Mouse (Mus musculus) lung, adult 2 months (tissue): ENCODE measurements around the gene Dedd. TPM values are rescaled to one million over a fixed set of nuclear protein-coding genes. Genes with fewer than 3 reads are reported as not detected.

ENCODE experiments used
- DNase-seq: peaks from one replicate; pipeline ENCODE4 v3.0.0; 2022
- H3K4me1 ChIP-seq: fragments of 200-500 bp; 2 replicates; pipeline ENCODE4 v1.6.1; 2011; ENCODE audit warnings: low read length; ENCODE audit not compliant: control insufficient read depth, insufficient read depth
- H3K4me3 ChIP-seq: fragments of 200-500 bp; replicated peaks from 2 replicates; pipeline ENCODE3; 2011; ENCODE audit warnings: low read depth, mild to moderate bottlenecking, control low read depth, low read length; ENCODE audit errors: extremely low read depth
- CTCF ChIP-seq: fragments of 200-500 bp; IDR thresholded peaks from 2 replicates; pipeline ENCODE4 v1.5.1; 2011; ENCODE audit warnings: mild to moderate bottlenecking, low read length, control low read depth; ENCODE audit not compliant: insufficient read depth
- POLR2A ChIP-seq: fragments of 200-500 bp; IDR thresholded peaks from 2 replicates; pipeline ENCODE4 v1.6.1; 2011; ENCODE audit warnings: low read depth, mild to moderate bottlenecking, control low read depth, low read length, borderline replicate concordance; ENCODE audit errors: extremely low read depth
- WGBS: fragments of 180-500 bp; shearing (Covaris S2); methylation state at CpG from one replicate; pipeline ENCODE4 v1.1.7; 2018; 5-methylcytosine and 5-hydroxymethylcytosine counted together
- polyA plus RNA-seq: library from polyadenylated mRNA; depleted of rRNA; stranded (reverse); fragments of >200 nt; gene quantifications from 2 replicates; pipeline ENCODE4 v1.2.3, GENCODE M21; 2012; rRNA removed

The Dedd gene
- polyA plus RNA-seq, 1 experiment, result 47.0 TPM

DNA sequence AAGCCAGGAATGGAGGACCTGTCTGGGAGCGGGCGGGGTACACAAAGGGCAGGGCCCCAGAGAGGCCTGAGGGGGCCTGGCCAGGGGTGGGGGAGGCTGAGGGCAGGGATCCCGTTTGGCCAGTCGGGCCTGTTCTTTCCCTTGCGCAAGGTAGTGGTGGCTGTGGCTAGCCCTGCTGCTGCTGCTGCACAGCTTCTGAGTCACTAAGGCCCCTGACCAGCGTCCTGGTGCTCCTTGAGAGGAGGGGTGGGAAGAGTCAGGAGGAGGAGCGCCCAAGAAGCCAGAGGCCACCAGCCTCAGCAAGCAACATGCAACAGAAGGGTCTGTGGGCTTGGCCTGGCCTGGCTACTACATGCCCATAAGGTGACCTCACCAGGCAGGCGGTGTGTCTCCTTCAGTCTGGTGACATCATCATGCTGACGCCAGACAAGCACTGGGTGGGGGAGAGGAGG lies 46.7 kb downstream of the Dedd start:
- Histone ChIP-seq H3K4me3 (no peak overlapping the region), H3K4me1 (peaks cover 11% of the 10 kb centered on the region)
- TF ChIP-seq CTCF, result no peak
- no peak for TF ChIP-seq POLR2A
- WGBS, result 44% methylated on average over 9 of the region's 9 CpGs
- DNase-seq, result peak; percentile 80

DNA sequence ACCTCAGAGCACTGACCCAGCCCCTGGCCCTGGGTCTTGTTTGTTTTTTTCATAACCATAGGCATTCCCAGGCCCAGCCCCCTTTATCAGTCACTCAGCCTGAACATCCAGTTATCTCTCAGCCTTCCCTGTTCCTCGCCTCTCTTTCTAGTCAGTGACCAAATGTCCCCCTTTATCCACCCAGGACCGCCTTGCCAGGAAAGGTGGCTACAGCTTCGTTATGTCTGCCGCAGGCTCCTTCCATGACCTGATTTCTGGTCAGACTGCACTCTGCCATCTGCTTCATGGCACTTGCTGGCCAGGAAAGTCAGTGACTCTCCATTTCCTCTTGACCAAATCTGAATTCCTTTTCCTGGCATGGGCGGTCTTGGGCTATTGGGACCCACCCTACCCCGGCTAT lies 49.4 kb downstream of the Dedd start:
- WGBS, result 85% methylated on average over 6 of the region's 6 CpGs
- DNase-seq, result no peak
- TF ChIP-seq CTCF, result no peak
- no peak for TF ChIP-seq POLR2A
- peaks cover 11% of the 10 kb centered on the region for H3K4me1 ChIP-seq
- no peak overlapping the region for H3K4me3 ChIP-seq

DNA sequence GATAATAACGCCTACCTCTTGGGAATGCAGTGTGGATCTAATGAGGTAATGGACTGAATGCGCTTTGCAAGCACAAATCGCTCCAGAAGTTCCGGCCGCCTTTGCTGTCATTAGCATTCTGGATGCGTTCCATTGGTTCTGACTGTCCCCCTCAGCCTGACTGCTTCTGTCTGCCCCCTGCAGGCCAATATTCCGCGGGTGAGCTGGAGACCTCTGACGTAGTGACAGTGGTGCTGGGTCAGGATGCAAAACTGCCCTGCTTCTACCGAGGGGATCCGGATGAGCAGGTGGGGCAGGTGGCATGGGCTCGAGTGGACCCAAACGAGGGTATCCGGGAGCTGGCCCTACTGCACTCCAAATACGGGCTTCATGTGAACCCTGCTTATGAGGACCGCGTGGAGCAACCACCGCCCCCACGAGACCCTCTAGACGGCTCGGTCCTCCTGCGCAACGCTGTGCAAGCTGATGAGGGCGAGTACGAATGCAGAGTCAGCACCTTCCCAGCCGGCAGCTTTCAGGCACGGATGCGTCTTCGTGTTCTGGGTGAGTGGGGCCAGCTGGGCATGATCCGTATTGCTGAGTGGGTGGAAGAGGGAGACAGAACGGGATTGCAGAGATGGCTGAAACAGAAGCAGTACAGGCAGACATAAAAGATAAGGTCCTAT lies 51.1 kb downstream of the Dedd start:
- peaks cover 8% of the 10 kb centered on the region for H3K4me1 ChIP-seq
- 7% methylated on average over 31 of the region's 31 CpGs for WGBS
- no peak overlapping the region for H3K4me3 ChIP-seq
- TF ChIP-seq CTCF, result peak; percentile 76
- no peak for TF ChIP-seq POLR2A
- DNase-seq, result peak; percentile 78

DNA sequence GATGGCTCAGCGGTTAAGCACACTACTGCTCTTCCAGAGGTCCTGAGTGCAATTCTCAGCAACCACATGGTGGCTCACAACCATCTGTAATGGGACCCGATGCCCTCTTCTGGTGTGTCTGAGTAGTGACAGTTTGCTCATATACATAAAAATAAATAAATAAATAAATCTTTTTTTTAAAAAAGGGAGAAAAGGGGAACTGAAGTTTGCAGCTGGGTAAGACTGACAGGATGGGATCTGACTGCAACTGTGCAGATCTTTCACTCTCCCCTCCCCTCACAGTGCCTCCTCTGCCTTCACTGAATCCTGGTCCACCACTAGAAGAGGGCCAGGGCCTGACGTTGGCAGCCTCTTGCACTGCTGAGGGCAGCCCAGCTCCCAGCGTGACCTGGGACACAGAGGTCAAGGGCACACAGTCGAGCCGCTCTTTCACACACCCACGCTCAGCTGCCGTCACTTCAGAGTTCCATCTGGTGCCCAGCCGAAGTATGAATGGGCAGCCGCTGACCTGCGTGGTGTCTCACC lies 53.2 kb downstream of the Dedd start:
- 74% methylated on average over 11 of the region's 11 CpGs for WGBS
- DNase-seq, result no peak
- TF ChIP-seq POLR2A (no peak), CTCF (no peak)
- Histone ChIP-seq H3K4me3 (no peak overlapping the region), H3K4me1 (peaks cover 5% of the 10 kb centered on the region; the same call in 1 of the 2 replicates)

DNA sequence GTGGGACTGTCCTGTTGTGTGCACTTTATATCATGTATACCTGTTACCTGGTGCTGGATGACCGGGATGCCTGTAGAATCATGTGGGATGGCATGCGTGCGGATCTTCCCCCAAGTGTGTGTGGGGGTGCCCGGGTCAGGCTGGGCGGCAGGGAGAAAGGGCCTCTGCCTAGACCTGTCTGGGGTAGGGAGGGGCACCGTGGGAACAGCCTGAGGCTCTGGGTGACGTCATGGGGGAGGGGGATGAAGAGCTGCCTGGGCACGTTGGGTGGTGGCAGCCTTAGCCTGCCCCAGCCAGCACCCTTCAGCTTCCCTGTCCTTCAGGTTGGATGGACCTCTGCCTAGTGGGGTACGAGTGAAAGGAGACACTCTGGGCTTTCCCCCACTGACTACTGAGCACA lies 55.4 kb downstream of the Dedd start:
- no peak overlapping the region for H3K4me3 ChIP-seq
- no peak for TF ChIP-seq POLR2A
- no peak for TF ChIP-seq CTCF
- DNase-seq, result no peak
- peaks cover 5% of the 10 kb centered on the region; the same call in 1 of the 2 replicates for H3K4me1 ChIP-seq
- WGBS, result 64% methylated on average over 9 of the region's 9 CpGs

DNA sequence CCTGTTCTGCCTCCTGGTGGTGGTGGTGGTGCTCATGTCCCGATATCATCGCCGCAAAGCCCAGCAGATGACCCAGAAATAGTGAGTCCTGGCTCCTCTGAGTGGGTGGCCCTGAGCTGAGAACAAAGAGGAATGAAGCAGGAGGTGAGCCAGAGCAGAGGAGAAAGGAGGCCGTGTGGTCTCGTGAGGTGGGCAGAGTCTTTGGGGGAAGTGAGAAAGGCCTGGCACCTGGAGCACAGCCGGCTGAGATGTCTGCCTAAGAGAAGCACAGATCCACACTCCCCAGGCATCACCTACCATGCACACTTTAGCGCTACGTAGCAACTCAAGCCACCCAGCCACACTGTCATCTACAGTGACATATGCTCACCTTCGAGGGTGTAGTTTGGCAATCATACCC lies 56.2 kb downstream of the Dedd start:
- DNase-seq, result no peak
- TF ChIP-seq CTCF (no peak), POLR2A (no peak)
- 61% methylated on average over 9 of the region's 9 CpGs for WGBS
- Histone ChIP-seq H3K4me1 (peaks cover 1% of the 10 kb centered on the region; the same call in 1 of the 2 replicates), H3K4me3 (no peak overlapping the region)

DNA sequence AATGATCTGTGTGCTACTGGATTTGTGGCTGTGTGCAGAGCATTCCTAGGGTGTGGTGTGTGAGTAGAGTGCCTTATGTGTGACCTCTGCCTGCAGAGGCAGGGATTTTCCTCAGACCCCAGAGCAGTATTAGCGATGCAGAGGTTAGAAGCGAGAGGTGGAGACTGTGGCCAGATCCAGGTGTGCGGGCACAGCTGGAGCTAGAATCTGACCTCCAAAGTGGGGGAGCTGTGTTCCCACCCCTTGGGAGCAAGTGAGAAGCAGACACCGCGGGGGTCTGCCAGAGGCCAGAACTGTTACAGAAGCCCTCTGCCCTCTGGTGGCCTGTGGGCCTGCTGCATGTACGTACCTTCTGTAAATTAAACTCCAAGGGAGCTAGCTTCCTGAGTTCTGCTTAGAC lies 58.2 kb downstream of the Dedd start:
- DNase-seq, result no peak
- Histone ChIP-seq H3K4me3 (no peak overlapping the region), H3K4me1 (no peaks in the 10 kb centered on the region)
- TF ChIP-seq POLR2A, result no peak
- 0 out of 2 replicates have a peak, but pooled peaks have one; percentile 10 for TF ChIP-seq CTCF
- 52% methylated on average over 6 of the region's 6 CpGs for WGBS

DNA sequence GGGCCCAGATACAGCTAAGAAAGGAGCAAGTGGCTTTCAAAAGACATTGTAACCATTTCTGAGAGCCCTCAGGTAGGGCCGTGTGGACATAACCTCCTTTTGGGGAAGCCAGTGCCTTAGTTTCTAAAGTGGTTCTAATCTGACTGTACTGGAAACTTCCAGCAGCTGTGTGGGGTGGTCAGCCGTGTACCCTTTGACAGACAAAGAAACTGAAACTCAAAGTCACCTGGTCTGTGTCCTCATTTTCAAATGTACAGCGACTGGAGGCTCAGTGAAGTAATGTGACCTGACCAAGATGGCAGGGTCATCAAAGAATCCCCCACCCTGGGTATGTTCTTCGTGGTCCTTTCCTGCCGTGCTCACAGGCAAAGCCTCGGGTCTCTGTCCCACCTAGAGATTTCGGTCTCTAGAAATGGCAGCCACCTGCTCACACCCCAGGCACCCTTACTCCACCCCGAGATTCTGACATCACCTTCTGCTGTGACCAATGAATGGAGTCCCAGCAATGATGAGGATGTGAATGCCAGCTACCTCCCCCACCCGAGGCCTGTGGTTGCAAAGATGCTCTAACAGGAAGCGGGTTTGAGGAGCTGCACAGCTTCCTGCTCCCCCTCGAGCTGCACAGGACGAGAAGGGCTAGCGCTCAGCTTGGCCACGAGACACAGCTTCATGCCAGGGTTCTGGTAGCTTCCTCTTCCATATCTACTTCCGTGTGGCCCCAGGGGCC lies 59.6 kb downstream of the Dedd start, which contains the start of gene Arhgap30:
Gene Arhgap30 (plus strand): TSS at position 579 of the 727 bp plus-strand sequence.
- WGBS, result 62% methylated on average over 15 of the region's 15 CpGs
- DNase-seq, result no peak
- TF ChIP-seq POLR2A (peak; percentile 56; the same call in 1 of the 2 replicates), CTCF (no peak)
- H3K4me1 ChIP-seq, result no peaks in the 10 kb centered on the region
- H3K4me3 ChIP-seq, result peak within 1 kb of the TSS; percentile 43

DNA sequence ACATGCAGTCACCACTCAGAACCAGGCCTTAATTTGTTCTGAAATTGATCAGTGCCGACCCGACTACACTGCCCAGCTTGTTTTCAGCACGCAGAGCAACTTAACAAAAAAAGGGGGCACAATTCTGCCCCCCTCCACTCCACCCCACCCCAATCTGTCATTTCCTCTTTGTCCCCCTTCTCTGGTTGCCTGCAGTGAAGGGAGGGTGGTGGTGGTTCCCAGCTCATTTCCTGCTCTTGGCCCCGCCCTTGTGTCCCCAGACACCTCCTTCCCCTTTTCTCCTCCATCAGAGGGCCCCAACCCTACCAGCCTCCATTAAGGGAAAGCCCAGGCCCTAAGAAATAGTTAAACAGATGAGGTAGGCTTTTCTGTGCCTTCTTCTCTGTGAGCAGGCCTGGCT lies 61.2 kb downstream of the Dedd start:
- no peak for DNase-seq
- 56% methylated on average over 4 of the region's 4 CpGs for WGBS
- TF ChIP-seq CTCF (no peak), POLR2A (no peak)
- H3K4me3 ChIP-seq, result peak overlapping the region; percentile 43
- H3K4me1 ChIP-seq, result no peaks in the 10 kb centered on the region

Other genes with a start within 250 kb of the Dedd start
- 28.2 and 45.5 TPM in 2 replicates for gene Cfap126, start 215.2 kb upstream of the Dedd start, polyA plus RNA-seq
- gene Sdhc, start 178.5 kb upstream of the Dedd start, polyA plus RNA-seq, result 136 and 191 TPM in 2 replicates
- gene Mpz, start 178.4 kb upstream of the Dedd start, polyA plus RNA-seq, result 15.9 and 24.9 TPM in 2 replicates
- gene Pcp4l1, start 132.9 kb upstream of the Dedd start, polyA plus RNA-seq, result 37.5 and 59.8 TPM in 2 replicates
- 0.25 TPM in 1 of 2 replicates, not detected in the other for gene Nr1i3, start 115.2 kb upstream of the Dedd start, polyA plus RNA-seq
- 25.7 and 28.8 TPM in 2 replicates for gene Tomm40l, start 106.6 kb upstream of the Dedd start, polyA plus RNA-seq
- gene Apoa2, start 104.1 kb upstream of the Dedd start, polyA plus RNA-seq, result 4.7 and 7.2 TPM in 2 replicates
- gene Fcer1g, start 94.8 kb upstream of the Dedd start, polyA plus RNA-seq, result 117 and 158 TPM in 2 replicates
- 1.2 and 1.3 TPM in 2 replicates for gene Adamts4, start 78.7 kb upstream of the Dedd start, polyA plus RNA-seq
- 78.8 and 118 TPM in 2 replicates for gene Ndufs2, start 77.8 kb upstream of the Dedd start, polyA plus RNA-seq
- 72.0 and 75.8 TPM in 2 replicates for gene B4galt3, start 58.8 kb upstream of the Dedd start, polyA plus RNA-seq
- gene Ppox, start 48.0 kb upstream of the Dedd start, polyA plus RNA-seq, result 40.6 and 49.0 TPM in 2 replicates
- gene Usp21, start 41.2 kb upstream of the Dedd start, polyA plus RNA-seq, result 42.3 and 51.2 TPM in 2 replicates
- 18.8 and 22.2 TPM in 2 replicates for gene Ufc1, start 34.1 kb upstream of the Dedd start, polyA plus RNA-seq
- 42.7 and 44.1 TPM in 2 replicates for gene Nit1, start 16.5 kb downstream of the Dedd start, polyA plus RNA-seq
- gene Pfdn2, start 16.5 kb downstream of the Dedd start, polyA plus RNA-seq, result 9.0 and 20.0 TPM in 2 replicates
- 1.9 and 3.4 TPM in 2 replicates for gene Klhdc9, start 31.7 kb downstream of the Dedd start, polyA plus RNA-seq
- 10.3 and 19.2 TPM in 2 replicates for gene Nectin4, start 41.0 kb downstream of the Dedd start, polyA plus RNA-seq
- 11.6 and 17.5 TPM in 2 replicates for gene Arhgap30, start 59.8 kb downstream of the Dedd start, polyA plus RNA-seq
- 95.3 and 107 TPM in 2 replicates for gene Usf1, start 82.2 kb downstream of the Dedd start, polyA plus RNA-seq
- 8.9 and 16.2 TPM in 2 replicates for gene Tstd1, start 89.7 kb downstream of the Dedd start, polyA plus RNA-seq
- gene F11r, start 108.4 kb downstream of the Dedd start, polyA plus RNA-seq, result 108 and 149 TPM in 2 replicates
- 2.8 and 3.3 TPM in 2 replicates for gene Alyref2, start 174.3 kb downstream of the Dedd start, polyA plus RNA-seq
- 0.64 TPM in 1 of 2 replicates, not detected in the other for gene Itln1, start 206.1 kb downstream of the Dedd start, polyA plus RNA-seq
- gene Cd244a, start 230.0 kb downstream of the Dedd start, polyA plus RNA-seq, result 1.8 and 3.1 TPM in 2 replicates